Comparison of ENCODE assay signal across 1 mouse cellular context in the genomic region with DNA sequence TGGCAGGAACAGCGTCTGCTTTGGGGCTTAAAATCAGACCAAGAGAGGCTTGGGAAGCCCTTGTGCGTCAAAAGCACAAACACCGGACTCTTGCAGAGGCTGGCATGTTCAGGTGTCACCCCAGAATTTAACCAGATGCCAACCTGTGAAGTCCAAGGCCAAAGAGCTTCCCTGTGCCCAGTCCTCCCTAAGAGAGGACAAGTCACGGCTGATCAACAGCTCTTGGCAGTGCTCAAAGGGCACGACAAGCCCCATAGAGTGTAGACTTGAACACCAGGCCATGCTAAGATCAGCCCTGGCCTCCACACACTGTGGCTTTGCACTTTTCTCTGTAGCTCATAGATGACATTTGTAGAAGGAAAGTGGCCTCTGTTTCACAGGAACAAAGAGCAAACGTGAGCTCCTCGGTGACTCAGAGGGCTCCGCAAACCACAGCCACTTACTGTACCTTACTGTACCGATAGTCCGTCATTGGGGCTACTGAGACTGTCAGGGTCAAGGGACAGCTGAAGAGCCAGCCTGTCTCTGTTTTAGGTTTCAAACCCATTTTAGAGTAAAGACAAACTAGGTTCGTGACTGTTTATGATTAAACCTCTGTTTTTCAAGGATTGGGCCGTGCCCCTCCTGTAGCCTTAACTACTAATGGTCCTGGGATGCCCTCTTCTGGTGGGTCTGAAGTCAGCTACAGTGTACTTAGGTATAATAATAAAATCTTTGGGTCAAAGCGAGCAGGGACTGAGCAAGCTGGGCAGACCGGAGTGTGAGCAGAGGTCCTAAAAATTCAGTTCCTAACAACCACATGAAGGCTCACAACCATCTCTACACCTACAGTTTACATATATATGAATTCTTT.
A peak's percentile ranks its signal among the peaks of the same experiment; 100 is the strongest.
TF ChIP-seq lines count a peak whose summit lies in the region.

No protein-coding gene starts in this region.

TF ChIP-seq in MEL, 35 proteins besides CTCF, POLR2A, EP300 and RAD21:
- TF ChIP-seq SIN3A (IDR thresholded peaks at IDR 0.05; ENCODE audit: low read length) (no peak), SMC3 (IDR thresholded peaks at IDR 0.05; ENCODE audit: low read depth, low read length) (peak; percentile 24; the same call in 1 of the 2 replicates)
